Mouse (Mus musculus) skeletal muscle tissue, adult 2 months (tissue): ENCODE results near the gene Epas1.

ENCODE experiments used
- DNase-seq: peaks from one replicate; pipeline ENCODE4 v3.0.0-alpha.2; 2012; ENCODE audit warnings: low read depth, low spot score

Gene Epas1

GRCm38 (mm10) chr17:86753130-86753821 lies at the start of gene Epas1:
Epas1 (plus strand) TSS chr17:86753700.
- peak; percentile 94 for DNase-seq

DNA sequence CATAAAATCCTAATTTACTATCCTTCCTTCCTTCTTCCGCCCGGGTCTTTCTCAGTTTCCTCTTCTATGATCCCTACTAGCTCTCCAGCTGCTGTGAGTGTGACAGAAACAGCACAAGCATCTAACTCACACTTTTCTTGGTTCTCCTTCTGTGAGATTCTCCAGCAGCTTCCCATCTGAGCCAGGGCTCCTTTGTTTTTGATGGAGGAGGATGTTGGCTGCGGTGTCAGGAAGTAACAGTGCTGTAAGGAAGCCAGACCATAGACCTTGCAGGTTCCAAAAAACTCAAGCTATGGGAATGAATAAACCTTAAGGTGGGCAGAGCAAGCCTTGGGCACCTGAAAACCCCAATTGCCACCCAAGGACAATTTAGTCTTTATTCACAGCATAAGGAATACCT lies 48.3 kb upstream of the Epas1 start:
- DNase-seq = no peak

GRCm38 (mm10) chr17:86706467-86706866 lies 47.0 kb upstream of the Epas1 start:
- no peak for DNase-seq

GRCm38 (mm10) chr17:86709803-86710202 lies 43.7 kb upstream of the Epas1 start:
- no peak for DNase-seq

DNA sequence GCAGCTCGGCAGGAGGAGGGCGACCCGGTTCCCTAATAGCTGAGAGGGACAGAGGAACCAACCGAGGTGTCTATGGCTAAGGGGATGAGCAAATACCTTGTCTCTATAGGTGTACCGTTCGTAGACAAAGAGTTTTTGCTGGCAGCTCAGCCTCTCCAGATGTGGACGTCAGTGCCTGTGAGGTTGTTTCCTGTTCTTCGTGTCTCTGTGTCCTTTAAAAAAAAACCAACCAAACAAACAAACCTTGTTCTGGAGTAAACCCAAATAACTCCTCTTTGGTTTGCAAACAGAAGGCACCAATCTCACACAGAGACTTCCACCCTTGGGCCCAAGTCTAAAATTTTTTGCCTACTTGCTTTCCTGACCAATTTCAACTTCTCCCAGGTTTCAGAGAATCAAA lies 43.1 kb upstream of the Epas1 start:
- no peak for DNase-seq

- no peak for DNase-seq
Measured at GRCm38 (mm10) chr17:86711949-86712348, 41.6 kb upstream of the Epas1 start.

- no peak for DNase-seq
Measured at GRCm38 (mm10) chr17:86712601-86713000, 40.9 kb upstream of the Epas1 start.

DNA sequence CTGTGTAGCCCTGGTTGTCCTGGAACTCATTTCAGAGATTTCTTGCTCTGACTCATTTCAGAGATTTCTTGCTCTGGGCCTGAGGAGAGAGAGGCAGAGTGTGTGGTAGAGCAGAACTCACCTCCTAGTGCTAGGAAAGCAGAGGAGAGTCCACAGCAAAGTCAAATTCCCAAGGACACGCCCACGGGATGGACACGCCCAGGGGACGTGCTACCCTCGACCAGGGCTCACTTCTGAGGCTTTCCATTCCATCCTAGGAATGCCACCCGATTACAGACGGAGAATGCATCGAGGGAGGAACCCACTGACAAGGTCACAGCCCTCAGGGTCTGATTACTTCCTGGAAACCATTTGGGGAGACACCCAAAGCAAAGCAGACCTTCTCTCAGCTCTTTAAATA lies 39.9 kb upstream of the Epas1 start:
- no peak for DNase-seq

GRCm38 (mm10) chr17:86724786-86725415 lies 28.6 kb upstream of the Epas1 start:
- no peak for DNase-seq

DNA sequence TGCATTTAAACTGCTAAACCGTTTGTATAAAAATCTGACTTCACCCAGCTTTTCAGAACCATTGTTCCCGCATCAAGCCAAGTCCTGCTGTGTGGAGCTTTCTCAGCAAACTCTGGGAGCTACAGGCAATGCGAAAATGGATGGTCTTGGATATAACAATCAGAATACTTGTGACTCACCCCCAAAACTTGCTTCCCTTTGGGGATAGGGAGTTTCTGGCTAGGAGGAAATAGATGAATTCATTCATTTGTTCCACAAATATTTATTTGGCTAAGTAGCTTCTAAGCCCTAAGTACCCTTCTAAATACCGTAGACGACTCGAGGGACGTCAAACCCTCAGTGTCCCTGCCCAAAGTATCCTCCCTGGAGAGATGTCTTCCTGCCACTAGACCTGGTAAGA lies 27.0 kb upstream of the Epas1 start:
- DNase-seq = peak; percentile 31

DNA sequence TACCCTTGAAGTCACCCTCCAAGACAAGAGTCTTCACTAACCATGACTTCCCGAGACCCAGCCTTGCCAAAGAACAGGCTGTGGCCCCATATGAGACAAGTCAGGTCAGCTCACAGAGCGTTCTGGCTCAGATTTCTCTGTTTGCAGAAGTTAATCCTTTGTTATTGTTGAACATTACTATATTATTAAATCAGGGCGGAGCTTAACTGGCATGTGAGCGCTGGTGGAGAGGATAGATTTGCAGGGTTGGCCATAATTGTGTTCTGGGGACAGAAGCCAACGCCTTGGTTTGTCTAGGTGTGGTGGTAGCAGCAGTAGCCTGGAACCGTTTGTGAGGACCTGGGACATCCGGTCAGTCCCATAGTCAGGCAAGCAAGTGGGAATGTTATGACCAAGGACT lies 26.5 kb upstream of the Epas1 start:
- DNase-seq = no peak

DNA sequence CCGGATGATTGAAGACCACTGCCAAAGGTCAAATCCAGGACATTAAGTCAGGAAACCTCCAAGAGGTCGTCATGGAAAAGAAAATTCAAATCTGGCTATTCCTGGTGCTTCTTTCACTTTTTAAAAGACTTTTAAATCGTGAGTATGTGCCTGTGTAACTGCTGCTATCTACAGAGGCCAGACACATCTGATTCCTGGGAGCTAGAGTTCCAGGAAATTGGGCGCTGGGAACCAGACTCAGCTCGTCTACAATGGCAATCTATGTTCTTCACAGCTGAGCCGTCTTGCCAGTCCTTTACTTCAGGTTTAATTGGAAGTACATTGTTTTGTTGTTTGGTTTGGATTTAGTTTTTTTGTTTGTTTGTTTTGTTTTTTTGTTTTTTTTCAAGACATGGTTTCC lies 22.2 kb upstream of the Epas1 start:
- no peak for DNase-seq

DNA sequence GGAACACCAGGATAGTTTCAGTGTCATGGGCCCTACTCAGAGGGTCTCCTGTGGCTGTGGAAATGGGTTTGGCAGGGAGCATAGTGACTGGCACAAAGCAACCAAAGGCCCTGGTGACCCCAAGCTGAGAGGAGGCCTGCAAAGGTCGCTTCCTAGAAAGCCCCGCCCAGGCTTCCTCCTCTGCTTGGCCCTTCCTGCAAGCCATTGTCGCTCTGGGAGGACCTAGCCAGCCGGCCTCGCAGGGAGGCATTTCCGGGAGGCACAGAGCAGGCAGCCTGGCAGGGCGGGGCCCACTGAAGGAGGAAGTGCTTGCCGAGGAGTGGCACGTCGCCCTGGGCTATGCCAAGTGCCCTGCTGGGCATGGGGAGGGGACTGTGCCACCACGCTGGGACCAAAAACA lies 21.5 kb upstream of the Epas1 start:
- DNase-seq = peak; percentile 59

- DNase-seq = no peak
Measured at GRCm38 (mm10) chr17:86732522-86732921, 21.0 kb upstream of the Epas1 start.

DNA sequence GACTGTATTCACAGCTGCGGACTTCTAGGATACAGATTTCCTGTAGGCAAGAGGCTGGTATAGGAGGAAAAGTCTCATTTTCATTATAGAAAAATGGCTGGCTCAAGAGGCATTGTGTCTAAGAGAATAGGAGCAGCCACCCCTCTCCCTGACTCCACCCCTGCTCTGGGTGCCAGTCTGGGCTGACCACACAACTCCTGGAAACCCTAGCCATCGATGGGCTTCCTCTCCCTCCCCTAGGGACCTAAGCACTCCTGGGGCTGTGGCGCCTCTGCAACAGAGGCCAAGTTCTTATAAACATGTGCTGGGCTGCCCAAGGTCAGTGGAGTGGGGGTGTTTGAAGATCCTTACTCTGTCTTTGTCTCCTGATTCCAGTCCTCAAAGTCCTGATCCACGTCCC lies 19.9 kb upstream of the Epas1 start:
- no peak for DNase-seq

- DNase-seq = no peak
Measured at GRCm38 (mm10) chr17:86738477-86738876, 15.0 kb upstream of the Epas1 start.

GRCm38 (mm10) chr17:86743351-86743941 lies 10.1 kb upstream of the Epas1 start:
- no peak for DNase-seq

- DNase-seq = no peak
Measured at GRCm38 (mm10) chr17:86744943-86745342, 8.6 kb upstream of the Epas1 start.

DNA sequence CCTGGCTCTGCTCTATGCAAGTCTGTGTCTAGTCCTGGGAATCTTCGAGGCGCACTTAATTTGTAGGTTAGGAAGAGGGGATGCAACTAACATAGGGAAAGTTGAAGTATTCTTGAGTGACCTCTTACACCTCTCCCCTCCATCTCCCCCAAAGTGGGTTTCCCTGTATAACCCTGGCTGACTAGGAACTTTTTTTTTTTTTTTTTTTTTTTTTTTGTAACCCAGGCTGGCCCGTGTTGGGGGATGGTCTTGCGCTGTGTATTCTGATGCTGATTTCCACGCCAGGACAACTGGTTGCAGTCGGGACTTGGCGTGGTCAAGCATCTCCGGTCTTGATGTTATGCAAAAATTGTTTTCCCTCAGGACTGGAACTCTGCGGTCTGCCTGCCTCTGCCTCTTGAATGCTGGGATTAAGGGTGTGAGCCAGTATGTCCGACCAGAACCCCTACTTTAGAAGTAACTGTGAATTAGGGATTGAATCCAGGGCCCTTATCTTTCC lies 2.1 kb upstream of the Epas1 start:
- no peak for DNase-seq

- peak; percentile 74 for DNase-seq
Measured at GRCm38 (mm10) chr17:86753931-86754805, 668 bp downstream of the Epas1 start.

DNA sequence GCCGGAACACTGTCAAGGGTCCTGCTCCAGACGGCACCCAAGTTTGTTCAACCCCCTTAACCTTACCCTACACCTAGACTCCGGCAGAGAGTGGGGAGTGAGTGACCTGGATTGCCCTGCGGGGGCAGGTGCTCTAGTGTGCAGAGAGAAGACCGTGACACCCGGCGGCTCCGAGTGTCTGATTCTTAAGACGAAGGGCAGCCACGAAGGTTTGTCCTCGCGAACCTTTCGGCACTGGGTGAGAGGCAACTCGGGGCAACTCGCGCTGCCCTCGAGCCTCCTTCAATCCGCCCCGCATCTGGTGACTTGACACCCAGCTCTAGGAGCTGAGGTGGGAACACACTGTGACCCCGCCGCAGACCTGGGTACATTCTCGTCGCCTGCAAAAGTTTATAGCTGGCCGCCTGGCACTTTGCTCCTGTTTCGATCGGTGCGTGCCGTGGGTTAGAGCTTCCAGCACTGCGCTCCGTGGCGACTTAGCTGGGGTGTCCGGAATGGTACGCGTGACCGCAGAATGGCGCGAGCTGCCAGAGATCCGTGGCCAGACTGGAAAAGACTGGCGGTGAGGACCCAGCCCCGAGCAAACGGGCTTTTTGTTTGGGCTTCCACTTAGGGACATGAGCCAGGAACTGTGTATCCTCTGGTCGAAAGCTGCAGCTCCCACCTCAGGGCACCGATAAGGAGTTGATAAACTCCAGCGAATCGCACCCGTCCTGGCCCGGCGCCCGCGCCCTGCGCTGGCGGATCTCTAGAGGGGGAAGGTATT lies 1.5 kb downstream of the Epas1 start:
- peak; percentile 40 for DNase-seq
